Mouse (Mus musculus): ENCODE measurements around the gene Chrnb2. TPM values are rescaled to one million over a fixed set of nuclear protein-coding genes. Genes with fewer than 3 reads are reported as not detected.
"Not testable (repeated sequence)": the region's sequence is repeated elsewhere in the genome, so short reads cannot be mapped to it uniquely, and the experiment has no call there.

Chrnb2 gene
- polyA plus RNA-seq, 1 experiment, result 0.39 TPM

DNA sequence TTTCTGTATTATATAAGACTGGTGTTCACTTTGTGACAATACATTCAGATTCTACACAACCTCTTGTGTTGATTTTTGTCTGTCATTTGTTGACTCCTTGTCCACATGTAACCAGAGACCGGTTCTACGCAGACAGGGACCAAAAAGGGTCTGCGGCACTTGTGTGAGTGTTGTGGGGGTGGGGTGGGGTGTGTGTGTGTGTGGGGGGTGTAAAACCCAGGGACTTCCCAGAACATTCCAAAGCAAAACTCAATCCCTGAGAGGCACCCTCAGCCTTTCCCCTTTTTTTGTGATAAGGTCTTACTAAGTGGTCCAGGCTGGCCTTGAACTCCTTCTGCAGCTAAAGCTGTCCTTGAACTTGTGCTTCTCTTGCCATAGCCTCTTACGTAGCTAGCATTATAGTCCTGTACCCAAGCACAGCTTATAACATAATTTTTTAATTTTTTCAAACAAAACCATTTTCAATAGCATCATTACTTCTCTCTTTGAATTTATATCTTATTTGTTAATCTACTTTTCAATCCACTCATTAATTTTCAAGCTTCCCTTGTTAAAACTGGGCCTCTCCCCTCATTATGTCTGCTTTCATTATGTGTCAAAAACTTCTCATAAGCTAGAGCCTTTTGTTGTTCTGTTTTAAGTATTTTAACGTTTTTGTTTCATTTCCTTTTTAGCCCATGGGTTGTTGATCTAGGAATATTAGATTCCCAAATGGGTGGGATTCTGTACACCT is 36.5 kb upstream of the Chrnb2 start:
- Histone ChIP-seq H3K27ac (ENCODE audit: insufficient read depth, low read length) (no peak overlapping the region), H3K4me1 (ENCODE audit: control insufficient read depth, insufficient read depth, low read length) (peaks cover 4% of the 10 kb centered on the region; the same call in 1 of the 2 replicates)
- TF ChIP-seq CTCF (IDR thresholded peaks at IDR 0.05; ENCODE audit: borderline replicate concordance, insufficient read depth, low read length), result no peak
- no peak for TF ChIP-seq POLR2A (IDR thresholded peaks at IDR 0.05; ENCODE audit: low read depth, low read length)

DNA sequence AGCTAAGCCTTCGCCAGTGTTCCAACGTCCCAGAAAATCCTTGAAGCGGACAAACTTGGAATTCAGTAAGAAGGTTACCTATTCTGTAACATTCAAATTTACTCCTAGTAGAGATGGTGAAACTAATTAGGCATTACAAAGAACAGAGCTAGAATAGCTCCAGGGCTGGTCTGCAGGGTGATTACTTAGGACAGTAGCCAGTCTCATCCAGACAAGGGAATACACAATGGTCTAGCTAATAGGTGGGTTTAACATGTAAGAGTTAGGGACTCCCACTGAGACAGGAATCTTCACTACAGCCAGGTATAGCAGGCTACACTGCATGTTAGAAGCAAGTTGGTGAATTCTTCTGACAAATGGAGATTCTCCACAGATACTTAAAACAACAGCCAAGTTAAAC is 35.6 kb upstream of the Chrnb2 start:
- not testable (repeated sequence) for H3K4me3 ChIP-seq (ENCODE audit: insufficient read depth, low read length); H3K27ac ChIP-seq (ENCODE audit: insufficient read depth, low read length); H3K4me1 ChIP-seq (ENCODE audit: control insufficient read depth, insufficient read depth, low read length)

More for the DNA sequence above, 36.5 kb upstream of the Chrnb2 start:
- H3K4me3 ChIP-seq (ENCODE audit: insufficient read depth, low read length), result no peak overlapping the region

DNA sequence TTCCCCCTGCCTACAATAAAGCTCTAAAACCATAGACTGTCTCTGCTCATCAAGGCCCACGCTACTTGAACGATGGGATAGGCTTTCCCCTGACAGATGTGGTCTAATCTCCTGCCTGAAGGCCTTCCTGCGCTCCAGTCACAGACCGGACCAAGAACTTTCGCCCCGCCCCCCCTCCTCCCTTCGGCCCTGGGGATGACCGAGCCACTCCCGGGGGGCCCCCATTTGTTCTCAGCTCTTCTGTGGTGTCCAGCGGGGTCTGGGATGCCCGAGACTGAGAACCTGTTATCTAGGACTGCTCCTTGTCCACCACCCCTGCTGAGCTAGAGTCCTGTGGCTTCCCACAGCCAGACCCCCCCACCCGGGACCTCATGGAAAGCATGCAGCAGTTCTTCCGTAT is 35.0 kb upstream of the Chrnb2 start:
- TF ChIP-seq POLR2A (IDR thresholded peaks at IDR 0.05; ENCODE audit: low read depth, low read length) (no peak), CTCF (IDR thresholded peaks at IDR 0.05; ENCODE audit: borderline replicate concordance, insufficient read depth, low read length) (no peak)
- Histone ChIP-seq H3K27ac (ENCODE audit: insufficient read depth, low read length) (no peak overlapping the region), H3K4me1 (ENCODE audit: control insufficient read depth, insufficient read depth, low read length) (peaks cover 5% of the 10 kb centered on the region; the same call in 1 of the 2 replicates), H3K4me3 (ENCODE audit: insufficient read depth, low read length) (no peak overlapping the region)

DNA sequence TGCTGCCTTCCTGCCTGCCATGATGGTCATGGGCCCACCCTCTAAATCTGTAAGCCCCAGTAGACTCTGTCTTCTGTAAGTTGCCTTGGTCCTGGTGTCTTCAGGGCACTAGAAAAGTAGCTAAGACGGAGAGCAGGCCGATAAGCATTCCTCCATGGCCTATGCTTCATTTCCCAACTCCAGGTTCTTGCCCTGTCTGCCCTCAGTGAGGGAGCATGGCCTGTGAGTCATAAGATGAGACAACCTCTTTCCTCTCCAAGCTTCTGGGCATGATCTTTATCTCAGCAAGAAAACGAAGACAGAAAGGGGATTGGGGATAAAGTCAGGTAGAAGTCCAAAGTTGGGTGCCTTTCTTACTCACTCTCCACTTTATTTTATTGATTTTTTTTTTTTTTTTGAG is 34.1 kb upstream of the Chrnb2 start:
- no peak overlapping the region for H3K27ac ChIP-seq (ENCODE audit: insufficient read depth, low read length)
- TF ChIP-seq POLR2A (IDR thresholded peaks at IDR 0.05; ENCODE audit: low read depth, low read length) (no peak), CTCF (IDR thresholded peaks at IDR 0.05; ENCODE audit: borderline replicate concordance, insufficient read depth, low read length) (no peak)
- H3K4me3 ChIP-seq (ENCODE audit: insufficient read depth, low read length), result no peak overlapping the region
- H3K4me1 ChIP-seq (ENCODE audit: control insufficient read depth, insufficient read depth, low read length), result peaks cover 5% of the 10 kb centered on the region; the same call in 1 of the 2 replicates

DNA sequence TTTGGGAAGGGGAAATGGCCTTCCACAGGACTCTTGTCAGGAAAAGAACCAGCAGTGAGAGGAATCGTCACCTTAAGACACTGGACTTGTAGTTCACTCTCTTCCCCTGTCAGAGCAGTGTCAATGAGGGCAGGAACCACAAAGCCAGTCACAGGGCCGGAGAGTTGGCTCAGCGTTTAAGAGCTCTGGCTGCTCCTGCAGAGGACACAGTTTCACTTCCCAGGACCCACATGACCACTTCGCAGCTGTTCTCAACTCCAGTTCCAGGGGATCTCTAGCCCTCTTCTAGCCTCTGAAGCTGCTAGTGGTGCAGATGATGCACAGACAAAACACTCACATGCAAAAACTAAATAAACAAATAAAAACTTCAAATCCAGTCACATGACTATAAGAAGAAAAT is 31.9 kb upstream of the Chrnb2 start:
- TF ChIP-seq POLR2A (IDR thresholded peaks at IDR 0.05; ENCODE audit: low read depth, low read length) (no peak), CTCF (IDR thresholded peaks at IDR 0.05; ENCODE audit: borderline replicate concordance, insufficient read depth, low read length) (no peak)
- Histone ChIP-seq H3K27ac (ENCODE audit: insufficient read depth, low read length) (no peak overlapping the region), H3K4me3 (ENCODE audit: insufficient read depth, low read length) (no peak overlapping the region), H3K4me1 (ENCODE audit: control insufficient read depth, insufficient read depth, low read length) (peaks cover 5% of the 10 kb centered on the region; the same call in 1 of the 2 replicates)

DNA sequence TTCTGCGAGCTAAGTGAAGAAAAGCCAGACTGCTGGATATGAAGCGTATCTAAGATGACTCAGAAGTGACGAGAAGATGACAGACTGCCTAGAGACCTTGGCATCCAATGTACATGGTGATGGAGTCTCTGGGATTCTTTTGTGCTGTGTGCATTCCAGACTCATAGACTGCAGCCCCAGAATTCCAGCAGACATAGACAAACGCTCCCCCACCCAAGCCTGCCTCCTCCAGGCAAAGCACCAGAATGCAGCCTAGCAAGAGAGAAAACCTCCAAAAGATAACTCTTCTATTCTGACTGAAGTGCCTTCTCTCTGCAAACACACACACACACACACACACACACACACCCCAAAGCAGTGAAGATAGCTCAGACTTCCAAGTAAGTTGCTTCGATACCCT is 31.3 kb upstream of the Chrnb2 start:
- Histone ChIP-seq H3K4me1 (ENCODE audit: control insufficient read depth, insufficient read depth, low read length) (peaks cover 5% of the 10 kb centered on the region; the same call in 1 of the 2 replicates), H3K4me3 (ENCODE audit: insufficient read depth, low read length) (no peak overlapping the region), H3K27ac (ENCODE audit: insufficient read depth, low read length) (no peak overlapping the region)
- TF ChIP-seq CTCF (IDR thresholded peaks at IDR 0.05; ENCODE audit: borderline replicate concordance, insufficient read depth, low read length), result peak; percentile 21; the same call in 1 of the 2 replicates
- TF ChIP-seq POLR2A (IDR thresholded peaks at IDR 0.05; ENCODE audit: low read depth, low read length), result no peak

DNA sequence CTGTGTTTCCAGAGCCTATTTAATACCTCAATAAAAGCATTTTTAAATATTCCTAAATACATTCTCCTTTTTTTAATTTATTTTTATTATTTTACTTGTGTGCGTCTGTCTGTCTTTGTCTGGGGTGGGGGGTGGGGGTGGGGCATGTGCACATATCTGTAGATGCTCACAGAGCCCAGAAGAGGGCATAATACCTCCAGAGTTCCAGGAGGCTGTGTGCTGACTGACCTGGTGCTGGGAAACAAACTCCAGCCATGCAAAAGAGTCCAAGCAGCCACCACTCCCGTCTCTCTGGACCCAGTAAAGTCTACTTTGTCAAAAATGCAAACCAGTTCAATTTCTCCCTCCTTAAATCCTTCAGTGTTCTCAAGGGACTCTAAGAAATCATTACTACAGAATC is 30.2 kb upstream of the Chrnb2 start:
- no peak overlapping the region for H3K4me3 ChIP-seq (ENCODE audit: insufficient read depth, low read length)
- no peak for TF ChIP-seq CTCF (IDR thresholded peaks at IDR 0.05; ENCODE audit: borderline replicate concordance, insufficient read depth, low read length)
- H3K4me1 ChIP-seq (ENCODE audit: control insufficient read depth, insufficient read depth, low read length), result peaks cover 5% of the 10 kb centered on the region; the same call in 1 of the 2 replicates
- no peak overlapping the region for H3K27ac ChIP-seq (ENCODE audit: insufficient read depth, low read length)

DNA sequence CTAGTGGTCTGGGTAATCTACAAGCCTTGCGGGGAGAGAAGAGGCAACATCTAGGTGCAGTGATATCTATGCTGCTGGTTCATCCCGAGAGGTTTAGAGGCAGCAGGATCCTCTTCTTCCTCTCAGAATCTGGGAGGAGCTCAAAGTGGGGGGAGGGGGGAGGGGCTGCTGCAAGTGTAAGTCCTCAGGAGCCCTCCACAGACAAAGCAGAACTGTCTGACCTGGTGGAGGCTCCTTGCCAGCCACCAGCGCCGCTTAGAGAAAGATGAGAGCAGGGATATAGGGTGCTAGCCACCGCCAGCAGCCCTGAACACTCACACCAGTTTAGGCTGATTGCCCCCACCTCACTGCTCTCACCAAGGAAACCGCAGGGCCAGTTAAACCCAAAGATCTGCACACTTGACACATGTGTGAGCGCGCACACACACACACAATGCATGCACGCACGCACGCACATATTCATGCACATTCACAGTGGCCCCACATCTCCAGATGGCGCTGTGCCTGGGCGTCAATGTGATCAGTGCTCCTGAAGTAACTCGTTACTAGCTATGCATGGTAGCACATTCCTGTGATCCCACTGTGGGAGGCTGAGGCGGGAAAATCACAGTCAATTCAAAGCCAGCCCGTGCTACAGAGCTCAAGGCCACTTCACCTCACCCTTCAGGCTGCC is 24.4 kb upstream of the Chrnb2 start:
- no peak overlapping the region for H3K4me3 ChIP-seq (ENCODE audit: insufficient read depth, low read length)
- no peak overlapping the region for H3K27ac ChIP-seq (ENCODE audit: insufficient read depth, low read length)
- no peaks in the 10 kb centered on the region for H3K4me1 ChIP-seq (ENCODE audit: control insufficient read depth, insufficient read depth, low read length)
- no peak for TF ChIP-seq POLR2A (IDR thresholded peaks at IDR 0.05; ENCODE audit: low read depth, low read length)
- TF ChIP-seq CTCF (IDR thresholded peaks at IDR 0.05; ENCODE audit: borderline replicate concordance, insufficient read depth, low read length), result no peak; the same call in 1 of the 2 replicates

DNA sequence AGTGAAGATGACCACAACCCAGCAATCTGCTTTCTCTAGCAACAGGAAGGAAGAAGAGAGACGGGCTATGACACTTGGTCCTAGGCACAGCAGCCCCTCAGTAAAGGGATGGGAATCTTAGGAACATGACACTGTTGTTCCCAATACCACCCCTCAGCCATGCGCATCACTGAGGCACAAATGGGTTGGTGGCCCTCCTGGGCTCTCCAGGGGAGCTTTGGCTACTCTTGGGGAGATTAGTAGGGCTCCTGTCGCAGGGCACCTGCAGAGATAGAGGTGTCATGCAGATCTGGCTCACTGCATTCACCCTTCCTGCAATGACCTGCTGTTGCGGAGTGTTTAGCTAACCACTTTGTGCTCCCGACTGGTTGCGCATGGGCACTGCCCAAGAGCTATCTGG is 21.8 kb upstream of the Chrnb2 start:
- TF ChIP-seq POLR2A (IDR thresholded peaks at IDR 0.05; ENCODE audit: low read depth, low read length) (no peak), CTCF (IDR thresholded peaks at IDR 0.05; ENCODE audit: borderline replicate concordance, insufficient read depth, low read length) (no peak)
- H3K4me1 ChIP-seq (ENCODE audit: control insufficient read depth, insufficient read depth, low read length), result no peaks in the 10 kb centered on the region
- no peak overlapping the region for H3K27ac ChIP-seq (ENCODE audit: insufficient read depth, low read length)
- H3K4me3 ChIP-seq (ENCODE audit: insufficient read depth, low read length), result no peak overlapping the region

DNA sequence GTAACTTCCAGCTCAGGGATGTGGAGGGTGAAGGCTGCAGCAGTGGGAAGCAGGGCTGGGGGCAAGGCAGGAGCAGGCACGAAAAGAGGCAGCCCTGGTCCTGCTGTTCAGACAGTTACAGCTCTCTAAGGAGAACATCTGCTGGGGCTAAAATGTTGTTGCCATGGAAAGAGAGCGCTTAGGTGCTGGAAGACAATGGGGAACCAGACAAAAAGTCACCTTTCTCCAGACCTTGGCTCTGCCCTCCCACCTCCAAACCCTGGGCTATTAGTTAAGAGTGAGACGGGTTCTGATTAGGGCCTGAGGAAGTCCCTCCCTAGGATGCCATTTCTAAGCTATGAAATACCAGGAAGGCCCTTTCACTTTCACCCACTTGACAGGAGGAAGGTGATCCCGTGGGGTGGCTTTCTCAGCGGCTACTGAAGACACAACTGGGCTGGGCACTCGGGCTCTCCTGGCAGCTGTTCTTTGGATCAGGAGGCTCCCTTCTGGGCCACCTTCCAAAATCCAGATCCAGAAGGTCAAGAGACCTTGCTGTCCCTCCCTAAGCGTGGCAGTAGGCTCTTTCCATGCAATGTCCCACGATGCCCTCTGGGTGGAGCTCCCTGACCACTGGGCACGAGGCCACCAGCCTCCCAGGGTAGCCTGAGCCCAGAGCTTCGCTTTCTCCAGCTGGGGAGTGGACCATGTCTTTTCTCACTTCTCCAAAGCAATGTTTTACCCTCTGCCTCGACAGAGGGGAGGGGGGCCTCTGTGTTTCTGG is 20.7 kb upstream of the Chrnb2 start:
- Histone ChIP-seq H3K4me3 (ENCODE audit: insufficient read depth, low read length) (no peak overlapping the region), H3K27ac (ENCODE audit: insufficient read depth, low read length) (no peak overlapping the region), H3K4me1 (ENCODE audit: control insufficient read depth, insufficient read depth, low read length) (no peaks in the 10 kb centered on the region)
- no peak for TF ChIP-seq POLR2A (IDR thresholded peaks at IDR 0.05; ENCODE audit: low read depth, low read length)
- TF ChIP-seq CTCF (IDR thresholded peaks at IDR 0.05; ENCODE audit: borderline replicate concordance, insufficient read depth, low read length), result peak; percentile 95

Measured in embryonic fibroblast, embryonic 13.5 days (primary cell).